Mouse (Mus musculus): ENCODE measurements around the gene Irak3.

- TF ChIP-seq EP300 (IDR thresholded peaks at IDR 0.05; ENCODE audit: insufficient read depth, low read depth, low read length) = no peak
- TF ChIP-seq CTCF (IDR thresholded peaks at IDR 0.05; ENCODE audit: low read depth, low read length) = no peak
- TF ChIP-seq POLR2A (IDR thresholded peaks at IDR 0.05; ENCODE audit: insufficient read depth, low read length) = no peak
These were observed 6.1 kb upstream of the Irak3 start for GRCm38 (mm10) chr10:120208015-120208414.

Data from ES-Bruce4 (cell line).